Mouse (Mus musculus) layer of hippocampus, postnatal 36 days (tissue): Measurements from ENCODE around the gene Ccdc171. TPM values are rescaled to one million over a fixed set of nuclear protein-coding genes. Genes with fewer than 3 reads are reported as not detected.
"Not testable (repeated sequence)": the region's sequence is repeated elsewhere in the genome, so short reads cannot be mapped to it uniquely, and the experiment has no call there.

Experiments
- DNase-seq, 2 experiments: peaks; one replicate each; pipeline ENCODE4 v3.0.0; 2022
- total RNA-seq, 2 experiments: library from RNA; stranded (reverse); gene quantifications; 2 replicates each; pipeline ENCODE4 v1.2.3; 2021

Gene Ccdc171
- total RNA-seq, 2 experiments from 2014 or later: 3.9 to 5.3 TPM

GRCm38 (mm10) chr4:83657021-83657420, 131.7 kb downstream of the Ccdc171 start:
- DNase-seq: no peak

GRCm38 (mm10) chr4:83658415-83658814, 133.1 kb downstream of the Ccdc171 start:
- no peak for DNase-seq

GRCm38 (mm10) chr4:83659411-83659810, 134.1 kb downstream of the Ccdc171 start:
- no peak for DNase-seq

DNA sequence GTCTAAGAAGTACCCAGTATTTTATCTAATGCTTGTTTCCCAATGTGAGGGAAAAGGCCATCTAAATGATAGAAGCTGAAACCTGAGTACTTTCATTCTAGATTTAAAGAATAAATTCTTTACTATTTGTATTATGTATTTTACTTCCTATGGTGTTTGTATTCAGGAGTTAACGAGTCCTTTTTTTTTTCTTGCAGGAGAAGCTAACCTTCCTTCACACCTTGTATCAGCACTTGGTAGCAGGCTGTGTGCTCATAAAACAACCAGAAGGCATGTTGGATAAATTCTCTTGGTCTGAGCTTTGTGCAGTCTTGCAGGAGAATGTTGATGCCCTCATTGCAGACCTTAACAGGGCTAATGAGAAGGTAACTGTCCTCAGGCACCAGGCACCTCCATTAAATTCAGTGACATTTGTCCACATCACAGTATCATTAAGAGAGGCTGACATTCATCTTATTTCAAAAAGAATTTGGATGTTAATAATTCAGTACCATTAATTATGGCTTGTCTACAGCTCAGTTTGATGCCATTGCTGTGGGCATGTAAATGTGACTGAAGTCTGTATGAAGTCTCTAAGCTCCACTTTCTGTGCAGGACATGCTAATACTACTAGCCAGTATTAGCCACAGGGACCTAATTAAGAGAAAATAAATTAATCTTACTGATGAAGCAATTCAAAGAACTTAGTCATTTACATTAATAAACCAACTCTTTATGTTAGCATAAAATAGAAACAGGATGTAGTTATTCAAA, 136.3 kb downstream of the Ccdc171 start:
- no peak for DNase-seq

DNA sequence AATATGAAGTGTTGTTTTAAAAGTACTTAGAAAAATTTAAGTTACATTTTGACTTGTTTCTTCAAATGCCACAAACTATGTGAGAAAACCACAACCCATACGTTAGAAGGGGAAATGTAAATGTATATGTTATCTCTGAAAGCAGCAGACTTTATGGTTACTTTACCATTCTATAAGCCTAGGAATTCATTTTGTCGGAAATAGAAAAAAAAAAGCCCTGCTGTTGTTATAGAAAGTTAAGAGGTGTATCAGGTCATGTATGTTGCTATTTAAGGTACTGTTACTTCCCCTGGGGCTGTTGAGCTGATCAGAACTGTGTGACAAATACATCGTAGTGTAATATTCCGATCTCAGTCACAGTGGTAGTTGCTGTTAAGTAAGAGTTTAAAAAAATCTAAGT, 137.0 kb downstream of the Ccdc171 start:
- DNase-seq: no peak

- no peak for DNase-seq
Observed at GRCm38 (mm10) chr4:83669552-83669951, 144.2 kb downstream of the Ccdc171 start.

DNA sequence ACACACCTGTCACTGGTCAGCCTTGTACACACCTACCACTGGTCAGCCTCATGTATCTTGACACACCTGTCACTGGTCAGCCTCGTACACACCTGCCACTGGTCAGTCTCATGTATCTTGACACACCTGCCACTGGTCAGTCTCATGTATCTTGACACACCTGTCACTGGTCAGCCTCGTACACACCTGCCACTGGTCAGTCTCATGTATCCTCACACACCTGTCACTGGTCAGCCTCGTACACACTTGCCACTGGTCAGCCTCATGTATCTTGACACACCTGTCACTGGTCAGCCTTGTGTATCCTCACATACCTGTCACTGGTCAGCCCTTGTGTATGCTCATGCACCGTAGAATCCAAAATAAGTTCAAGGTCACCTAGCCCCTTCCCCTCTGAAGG, 150.0 kb downstream of the Ccdc171 start:
- not testable (repeated sequence) for DNase-seq

GRCm38 (mm10) chr4:83676444-83676843, 151.1 kb downstream of the Ccdc171 start:
- DNase-seq: no peak

DNA sequence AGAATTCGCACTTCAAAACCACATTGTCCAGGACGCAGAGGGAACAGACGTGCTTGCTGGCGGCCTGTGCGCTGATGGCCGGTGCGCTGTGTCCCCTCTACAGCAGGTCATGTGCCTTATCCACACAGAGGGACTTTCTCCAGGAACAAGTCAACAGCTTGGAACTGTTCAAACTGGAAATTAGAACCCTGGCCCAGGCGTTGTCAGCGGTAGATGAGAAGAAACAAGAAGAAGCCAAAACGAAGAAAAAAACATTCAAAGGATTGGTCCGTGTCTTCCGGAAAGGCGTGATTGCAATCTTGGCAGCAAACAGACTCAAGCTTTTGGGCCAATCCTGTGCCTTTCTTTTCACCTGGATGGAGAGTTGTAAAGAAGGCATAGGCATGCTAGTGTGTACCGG, 155.7 kb downstream of the Ccdc171 start:
- DNase-seq: no peak

DNA sequence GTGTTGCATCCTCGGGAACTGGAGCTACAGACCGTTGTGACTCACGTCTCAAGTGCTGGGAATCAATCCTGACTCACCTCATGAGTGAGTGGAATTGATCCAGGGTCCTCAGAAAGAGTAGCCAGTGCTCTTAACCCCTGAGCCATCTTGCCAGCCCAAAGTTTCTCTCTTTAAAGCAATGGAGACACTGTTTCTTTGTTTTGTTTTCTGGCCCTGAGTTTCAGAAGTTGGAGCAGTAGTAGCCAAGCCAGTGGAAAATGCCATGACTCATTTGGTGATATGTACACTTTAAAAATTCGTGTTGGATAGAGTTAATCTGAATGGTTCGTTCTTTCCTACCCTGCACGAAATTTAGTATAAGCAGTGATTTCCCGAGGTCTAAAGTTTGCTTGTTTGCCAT, 157.5 kb downstream of the Ccdc171 start:
- DNase-seq: no peak

DNA sequence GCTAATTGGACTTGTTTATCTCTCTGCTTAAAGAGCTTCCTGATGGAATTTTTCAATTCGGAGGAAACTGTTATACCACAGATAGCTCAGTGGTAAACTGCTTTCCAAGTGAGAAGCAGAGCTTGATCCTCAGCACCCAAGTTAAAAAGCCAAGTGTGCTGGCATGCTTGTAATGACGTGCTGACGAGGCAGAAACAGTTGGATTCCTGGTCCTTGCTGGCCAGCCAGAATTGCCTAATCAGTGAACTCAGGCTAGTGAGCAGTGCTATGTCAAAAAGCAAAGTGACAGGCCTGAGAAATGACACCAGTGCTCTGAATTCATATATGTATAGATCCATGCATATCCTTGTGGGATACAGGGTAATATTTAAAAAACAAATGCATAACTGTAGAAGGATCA, 174.8 kb downstream of the Ccdc171 start:
- DNase-seq: no peak

DNA sequence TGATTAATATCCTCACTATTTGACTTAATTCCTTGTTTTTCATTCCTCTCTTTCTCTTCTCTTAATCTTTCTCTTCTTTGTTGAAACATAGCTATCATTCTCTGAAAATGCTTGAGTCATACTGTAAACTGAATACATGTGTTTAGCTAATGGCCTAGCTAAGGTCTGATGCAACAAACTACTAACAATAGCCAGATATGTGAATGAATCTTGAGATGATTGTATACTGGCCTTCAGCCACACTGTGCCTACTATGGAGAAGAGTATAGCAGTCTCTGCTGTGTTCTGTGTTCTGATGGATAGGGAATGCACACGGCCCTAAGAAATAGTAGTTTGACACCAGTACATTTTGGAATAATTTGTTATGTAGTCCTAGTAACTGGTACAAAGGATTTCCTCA, 191.7 kb downstream of the Ccdc171 start:
- DNase-seq: no peak

DNA sequence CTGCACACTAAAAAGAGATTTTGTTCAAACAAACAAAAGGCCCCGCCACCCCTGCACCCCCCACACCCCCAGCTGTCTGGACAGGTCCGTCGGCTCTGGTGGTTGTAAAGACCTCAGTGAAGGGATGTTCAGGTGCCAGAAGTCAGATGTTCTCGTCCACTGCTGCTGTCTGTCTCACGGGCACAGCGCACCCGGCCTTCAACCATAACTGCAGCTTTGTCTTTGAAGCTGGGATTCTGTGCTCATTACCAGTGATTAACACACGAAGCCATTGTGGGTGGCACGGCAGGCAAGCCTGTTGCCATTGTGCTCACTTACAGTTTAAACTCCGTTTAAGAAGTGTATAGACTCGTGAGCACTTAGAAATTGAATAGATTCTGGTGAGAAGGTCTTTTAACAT, 194.5 kb downstream of the Ccdc171 start:
- no peak for DNase-seq

DNA sequence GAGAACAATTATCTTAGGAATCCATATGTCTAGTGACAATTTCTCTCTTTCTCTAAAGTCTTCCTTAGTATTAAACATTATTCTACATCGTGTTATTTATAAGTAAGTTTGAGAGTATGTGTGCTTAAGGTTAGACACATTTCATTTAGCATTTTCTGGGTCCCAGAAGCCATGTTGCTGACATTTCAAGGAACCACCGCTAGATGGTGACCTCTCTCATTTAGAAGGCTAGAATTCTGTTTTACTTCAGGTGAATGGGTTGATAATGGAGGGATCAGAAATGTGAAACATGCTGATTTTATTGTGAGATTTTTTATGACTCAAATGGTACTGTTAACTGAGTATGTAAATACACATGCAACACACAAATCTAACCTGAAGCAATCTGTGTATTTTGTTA, 199.8 kb downstream of the Ccdc171 start:
- DNase-seq: no peak

DNA sequence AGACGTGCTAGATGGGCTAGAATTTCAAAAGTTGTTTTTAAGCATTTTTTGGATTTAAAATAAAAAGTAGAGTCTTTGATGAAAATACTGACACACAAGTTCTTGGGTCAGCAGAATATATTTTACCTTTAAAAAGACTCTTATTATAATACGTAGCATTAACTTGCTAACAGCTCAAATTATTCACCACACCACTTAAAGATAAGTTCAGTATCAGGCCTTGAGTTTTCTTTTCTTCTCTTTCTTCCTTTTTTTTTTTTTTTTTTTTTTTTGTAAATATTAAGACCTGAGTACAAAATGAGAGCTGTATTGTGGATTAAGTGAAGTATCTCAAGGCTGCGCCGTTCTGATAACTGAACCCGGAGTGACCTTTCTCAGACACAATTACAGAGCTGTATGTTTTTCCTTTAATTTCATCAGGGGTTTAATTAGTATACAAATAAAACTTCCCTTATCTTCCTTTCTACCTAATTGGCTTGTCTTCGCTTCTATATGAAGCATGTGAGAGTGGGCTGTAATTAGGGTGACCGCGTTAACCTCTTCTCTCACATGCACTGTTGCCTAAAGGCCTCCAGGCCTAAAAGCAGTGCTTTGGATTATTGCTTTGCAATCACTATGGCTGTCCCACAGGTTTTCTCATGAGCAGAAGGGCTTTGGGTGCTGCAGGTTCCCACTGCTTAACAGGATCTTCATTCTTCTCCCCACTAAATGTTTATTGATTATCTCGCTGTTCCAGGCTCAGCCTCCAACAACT, 214.0 kb downstream of the Ccdc171 start:
- DNase-seq: no peak

DNA sequence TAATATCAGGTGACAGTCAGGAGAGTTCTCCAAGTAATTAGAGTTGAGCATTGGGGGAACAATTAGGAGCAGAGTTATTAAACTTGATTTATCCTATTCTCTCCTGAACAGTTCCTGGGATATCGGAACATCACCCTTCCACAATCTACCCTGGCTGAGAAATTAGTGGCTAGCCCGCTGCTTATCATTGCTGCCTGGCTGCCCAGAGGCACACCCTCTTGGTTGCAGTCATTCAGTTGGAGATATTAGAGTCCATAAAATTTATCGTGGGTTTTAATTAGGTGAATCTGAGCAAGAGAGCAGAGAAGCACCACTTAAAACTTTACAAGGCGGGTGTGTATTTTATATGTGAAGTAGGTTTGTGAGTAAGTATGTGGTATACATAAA, 214.5 kb downstream of the Ccdc171 start:
- DNase-seq: no peak

- DNase-seq: no peak
Observed at GRCm38 (mm10) chr4:83742806-83743460, 217.6 kb downstream of the Ccdc171 start.

- DNase-seq: no peak
Observed at GRCm38 (mm10) chr4:83775136-83775535, 249.8 kb downstream of the Ccdc171 start.

- DNase-seq: no peak
Observed at GRCm38 (mm10) chr4:83780044-83780443, 254.7 kb downstream of the Ccdc171 start.

DNA sequence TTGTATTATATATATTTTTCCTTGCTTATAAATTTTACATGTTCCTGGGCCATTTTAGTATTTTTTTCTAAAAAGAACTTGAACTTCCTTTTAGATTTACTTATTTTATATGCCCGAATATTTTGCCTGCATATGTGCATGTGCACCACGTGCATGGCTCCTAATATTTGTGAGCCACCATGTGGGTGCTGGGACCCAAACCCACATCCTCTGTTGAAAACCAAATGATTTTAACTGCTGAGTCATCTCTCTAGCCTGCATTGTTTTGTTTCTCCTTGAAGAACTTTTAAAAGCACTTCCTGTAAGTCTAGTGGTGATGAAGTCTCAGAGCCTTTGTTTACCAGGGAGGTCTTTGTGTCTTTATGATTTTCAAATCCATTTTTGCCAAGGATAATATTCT, 259.8 kb downstream of the Ccdc171 start:
- DNase-seq: no peak

DNA sequence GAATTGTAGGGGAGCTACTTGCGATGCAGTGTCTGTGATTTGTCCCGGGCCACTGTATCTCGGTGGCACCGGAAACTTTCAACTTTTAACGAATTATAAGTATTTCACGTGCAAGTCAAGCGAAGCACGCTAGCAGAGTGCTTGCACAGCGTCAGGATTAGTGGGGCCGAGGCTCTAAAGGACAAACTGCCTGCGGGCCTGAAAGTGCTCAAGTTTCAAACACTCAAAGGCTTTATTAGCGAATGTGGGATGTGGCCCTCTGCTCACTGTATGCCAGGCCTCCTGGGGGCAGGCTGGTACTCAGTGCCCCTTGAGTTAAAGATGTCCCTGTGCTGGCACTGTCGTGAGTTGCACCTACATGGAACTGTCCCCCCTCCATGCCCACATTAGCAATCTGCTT, 266.5 kb downstream of the Ccdc171 start:
- no peak for DNase-seq

DNA sequence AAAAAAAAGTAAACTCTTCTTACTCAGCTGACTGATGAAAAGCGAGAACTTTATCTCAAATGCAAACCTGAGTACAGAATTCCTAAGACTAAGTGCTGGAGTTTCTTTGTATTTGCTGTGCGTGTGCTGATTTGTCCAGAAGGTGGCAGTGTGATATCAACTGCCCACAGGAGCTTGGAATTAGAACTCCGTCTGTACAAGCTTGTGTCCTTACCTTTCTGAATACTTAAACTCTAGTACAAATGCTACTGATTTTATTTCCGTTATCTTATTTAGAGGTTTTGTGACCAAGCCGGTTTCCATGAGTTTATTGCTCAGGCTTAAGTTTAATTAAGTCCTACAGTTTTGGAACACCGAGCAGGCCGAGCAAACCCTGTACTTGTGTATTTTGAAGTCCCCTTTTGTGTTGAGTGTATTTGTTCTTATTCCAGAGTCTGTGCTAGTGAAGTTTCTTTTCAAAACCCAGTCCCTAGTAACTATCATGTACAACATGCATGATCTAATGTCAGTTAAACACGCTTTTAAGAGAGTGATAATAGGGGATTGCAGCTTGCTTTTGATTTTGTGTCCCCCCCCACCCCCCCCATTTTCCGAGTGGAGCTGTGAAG, 269.1 kb downstream of the Ccdc171 start:
- peak; percentile 20 to 34 for DNase-seq

GRCm38 (mm10) chr4:83794930-83795459, 269.6 kb downstream of the Ccdc171 start:
- DNase-seq: no peak
